Mouse (Mus musculus): ENCODE data around the gene Cdh19. TPM values are rescaled to one million over a fixed set of nuclear protein-coding genes. Genes with fewer than 3 reads are reported as not detected.

Cdh19 gene
- polyA plus RNA-seq (2015; fragmentation: Illumina TruSeq; extraction: RNeasy Lipid Tissue Mini Kit (QIAGEN cat#74804); ENCODE audit: low read depth, low replicate concordance), result 11.1 TPM

GRCm38 (mm10) chr1:110977484-110977883 lies at the start of gene Cdh19:
Gene Cdh19, minus strand, starts transcription at chr1:110977584.

Data from brain, adult 10 weeks (tissue).